Mouse (Mus musculus) thymus, adult 2 months (tissue): ENCODE measurements around the gene Cog1.

Source experiments
- CTCF ChIP-seq: fragments of 200-500 bp; IDR thresholded peaks from 2 replicates; pipeline ENCODE4 v1.5.1; 2012; ENCODE audit warnings: mild to moderate bottlenecking, control low read depth, low read length, moderate library complexity, borderline replicate concordance; ENCODE audit not compliant: control insufficient read depth, poor library complexity, insufficient read depth; ENCODE audit errors: extremely low read depth
- POLR2A ChIP-seq: fragments of 200-500 bp; IDR thresholded peaks from 2 replicates; pipeline ENCODE4 v1.6.1; 2012; ENCODE audit warnings: mild to moderate bottlenecking, low read length, control low read depth, moderate library complexity; ENCODE audit not compliant: control insufficient read depth, poor library complexity, insufficient read depth; ENCODE audit errors: extremely low read depth

DNA sequence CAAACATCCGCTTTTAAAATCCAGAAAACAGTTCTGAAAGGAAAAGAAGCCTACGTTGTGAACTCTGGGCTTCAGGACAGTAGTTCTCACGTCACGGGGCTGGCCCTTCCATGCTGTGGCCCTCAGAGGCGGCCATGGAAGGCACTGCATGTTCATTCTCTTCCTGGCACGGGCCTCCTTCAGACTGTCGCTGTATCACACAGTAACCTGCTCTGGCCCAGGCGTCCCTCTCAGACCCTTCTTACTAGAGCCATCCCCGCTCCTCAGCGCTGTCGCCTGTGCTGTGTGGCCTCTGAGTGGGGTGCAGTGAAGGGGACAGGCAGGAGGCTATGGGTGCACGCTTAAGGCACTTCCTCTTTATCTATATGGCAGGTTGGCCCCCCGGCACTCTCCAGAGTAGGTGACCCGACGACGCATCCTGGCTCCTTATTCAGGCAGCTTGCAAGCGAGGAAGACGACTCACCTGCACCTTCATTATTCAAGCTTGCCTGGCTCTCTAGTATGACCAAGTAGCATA is 12.9 kb downstream of the Cog1 start:
- TF ChIP-seq CTCF (no peak), POLR2A (no peak)
